Mouse (Mus musculus) MEL (cell line): ENCODE measurements around the gene Preb. TPM values are rescaled to one million over a fixed set of nuclear protein-coding genes. Genes with fewer than 3 reads are reported as not detected.

Experiments
- DNase-seq: peaks from one replicate; pipeline ENCODE4 v3.0.0; 2011; ENCODE audit warnings: low read depth, low spot score
- H3K27ac ChIP-seq: 2 replicates; pipeline ENCODE4 v1.5.1; 2012; ENCODE audit warnings: low read depth, mild to moderate bottlenecking, control low read depth, low read length, moderate library complexity; ENCODE audit not compliant: control insufficient read depth
- H3K27me3 ChIP-seq, 2 experiments: fragments of 150-350 bp in 1 of 2; sonication (generic) in 1 of 2; 2 replicates each; pipeline ENCODE4 v1.6.1; 2012; ENCODE audit warnings: low read length in 2 of 2, mild to moderate bottlenecking in 2 of 2, improper control_type of control experiment in 1 of 2, moderate library complexity in 1 of 2; ENCODE audit not compliant: insufficient read depth in 2 of 2, control insufficient read depth in 1 of 2
- H3K36me3 ChIP-seq, 2 experiments: 2 replicates each; pipeline ENCODE4 v1.6.1; 2012 to 2014; ENCODE audit warnings: low read length in 2 of 2, improper control_type of control experiment in 1 of 2, inconsistent platforms in 1 of 2, mild to moderate bottlenecking in 1 of 2; ENCODE audit not compliant: insufficient read depth in 2 of 2, control insufficient read depth in 1 of 2
- H3K4me1 ChIP-seq, 2 experiments: fragments of 150-350 bp in 1 of 2; sonication (generic) in 1 of 2; 2 replicates each; pipeline ENCODE4 v1.6.1; 2012; ENCODE audit warnings: low read length in 2 of 2, improper control_type of control experiment in 1 of 2, mild to moderate bottlenecking in 1 of 2; ENCODE audit not compliant: insufficient read depth in 2 of 2, control insufficient read depth in 1 of 2
- H3K4me3 ChIP-seq, 2 experiments: fragments of 150-350 bp in 1 of 2; sonication (generic) in 1 of 2; 2 replicates each; pipeline ENCODE4 v1.5.1; 2012; ENCODE audit warnings: low read depth in 2 of 2, low read length in 2 of 2, mild to moderate bottlenecking in 2 of 2, moderate library complexity in 2 of 2, control low read depth in 1 of 2, improper control_type of control experiment in 1 of 2; ENCODE audit not compliant: control insufficient read depth in 1 of 2, insufficient read depth in 1 of 2
- H3K79me2 ChIP-seq: 2 replicates; pipeline ENCODE4 v1.6.1; 2012; ENCODE audit warnings: mild to moderate bottlenecking, low read length, moderate library complexity; ENCODE audit not compliant: control insufficient read depth, poor library complexity, insufficient read depth
- H3K9ac ChIP-seq: 2 replicates; pipeline ENCODE4 v1.6.1; 2012; ENCODE audit warnings: low read depth, mild to moderate bottlenecking, control low read depth, low read length, moderate library complexity; ENCODE audit not compliant: control insufficient read depth, poor library complexity, severe bottlenecking
- H3K9me3 ChIP-seq: fragments of 150-350 bp; sonication (generic); replicated peaks from 2 replicates; pipeline ENCODE4 v1.6.1; 2012; ENCODE audit warnings: mild to moderate bottlenecking, low read length, improper control_type of control experiment, moderate library complexity; ENCODE audit not compliant: insufficient read depth
- CHD1 ChIP-seq: IDR thresholded peaks from 2 replicates; pipeline ENCODE4 v1.6.1; 2012; ENCODE audit warnings: low read depth, mild to moderate bottlenecking, inconsistent platforms, low read length, improper control_type of control experiment
- CHD2 ChIP-seq: IDR thresholded peaks from 2 replicates; pipeline ENCODE4 v1.6.1; 2011; ENCODE audit warnings: low read length, improper control_type of control experiment
- ETS1 ChIP-seq: IDR thresholded peaks from 2 replicates; pipeline ENCODE4 v1.6.1; 2012; ENCODE audit warnings: low read depth, mild to moderate bottlenecking, inconsistent platforms, low read length, improper control_type of control experiment, moderate library complexity
- GATA1 ChIP-seq: IDR thresholded peaks from 2 replicates; pipeline ENCODE4 v1.6.1; 2011; ENCODE audit warnings: low read depth, low read length, improper control_type of control experiment
- HCFC1 ChIP-seq: IDR thresholded peaks from 2 replicates; pipeline ENCODE4 v1.6.1; 2012; ENCODE audit warnings: low read depth, mild to moderate bottlenecking, inconsistent platforms, low read length, improper control_type of control experiment, moderate library complexity
- JUND ChIP-seq: IDR thresholded peaks from 2 replicates; pipeline ENCODE4 v1.6.1; 2011; ENCODE audit warnings: low read depth, mild to moderate bottlenecking, improper control_type of control experiment, low read length
- KAT2A ChIP-seq: conservative IDR thresholded peaks from 2 replicates; pipeline ENCODE4 v1.6.1; 2012; ENCODE audit warnings: low read depth, low read length, improper control_type of control experiment, inconsistent platforms
- MAX ChIP-seq: IDR thresholded peaks from 2 replicates; pipeline ENCODE4 v1.6.1; 2011; ENCODE audit warnings: low read length, improper control_type of control experiment
- MAZ ChIP-seq: IDR thresholded peaks from 2 replicates; pipeline ENCODE4 v1.6.1; 2012; ENCODE audit warnings: low read depth, mild to moderate bottlenecking, inconsistent platforms, low read length, improper control_type of control experiment
- MYB ChIP-seq: IDR thresholded peaks from 2 replicates; pipeline ENCODE4 v1.6.1; 2011; ENCODE audit warnings: mild to moderate bottlenecking, low read depth, low read length, improper control_type of control experiment
- MYC ChIP-seq: IDR thresholded peaks from 2 replicates; pipeline ENCODE4 v1.6.1; 2011; ENCODE audit warnings: low read depth, mild to moderate bottlenecking, low read length, improper control_type of control experiment, moderate library complexity
- POLR2AphosphoS2 ChIP-seq: IDR thresholded peaks from 2 replicates; pipeline ENCODE4 v1.6.1; 2011; ENCODE audit warnings: low read length, improper control_type of control experiment
- POLR2AphosphoS5 ChIP-seq: IDR thresholded peaks from 2 replicates; pipeline ENCODE4 v1.6.1; 2012; ENCODE audit warnings: low read depth, borderline replicate concordance, mild to moderate bottlenecking, inconsistent platforms, low read length, moderate library complexity, mixed read lengths
- RCOR1 ChIP-seq: IDR thresholded peaks from 2 replicates; pipeline ENCODE4 v1.6.1; 2012; ENCODE audit warnings: low read depth, mild to moderate bottlenecking, inconsistent platforms, low read length, improper control_type of control experiment
- SIN3A ChIP-seq: IDR thresholded peaks from 2 replicates; pipeline ENCODE4 v1.6.1; 2012; ENCODE audit warnings: low read length, improper control_type of control experiment, inconsistent platforms
- ZC3H11A ChIP-seq: IDR thresholded peaks from 2 replicates; pipeline ENCODE4 v1.6.1; 2012; ENCODE audit warnings: low read depth, mild to moderate bottlenecking, inconsistent platforms, low read length, improper control_type of control experiment
- ZNF384 ChIP-seq: IDR thresholded peaks from 2 replicates; pipeline ENCODE4 v1.6.1; 2012; ENCODE audit warnings: low read depth, mild to moderate bottlenecking, inconsistent platforms, low read length, improper control_type of control experiment
- polyA plus RNA-seq, 2 experiments: library from polyadenylated mRNA; stranded (reverse) in 1 of 2; unstranded in 1 of 2; fragments of >175 nt in 1 of 2; fragments of >200 nt in 1 of 2; gene quantifications; 2 replicates each; pipeline versions ENCODE4 v1.2.1 to v1.2.4; 2012; ENCODE audit warnings: low replicate concordance in 2 of 2, low read depth in 1 of 2; ENCODE audit not compliant: insufficient read length in 2 of 2, insufficient read depth in 1 of 2, missing spikeins in 1 of 2
- total RNA-seq: library from RNA; depleted of rRNA; stranded (reverse); fragments of 300-350 nt; gene quantifications from 2 replicates; pipeline ENCODE4 v1.2.3, GENCODE M21; 2012

The Preb gene
- total and polyA plus RNA-seq, 3 experiments = 143 to 247 TPM; not detected in 1

DNA sequence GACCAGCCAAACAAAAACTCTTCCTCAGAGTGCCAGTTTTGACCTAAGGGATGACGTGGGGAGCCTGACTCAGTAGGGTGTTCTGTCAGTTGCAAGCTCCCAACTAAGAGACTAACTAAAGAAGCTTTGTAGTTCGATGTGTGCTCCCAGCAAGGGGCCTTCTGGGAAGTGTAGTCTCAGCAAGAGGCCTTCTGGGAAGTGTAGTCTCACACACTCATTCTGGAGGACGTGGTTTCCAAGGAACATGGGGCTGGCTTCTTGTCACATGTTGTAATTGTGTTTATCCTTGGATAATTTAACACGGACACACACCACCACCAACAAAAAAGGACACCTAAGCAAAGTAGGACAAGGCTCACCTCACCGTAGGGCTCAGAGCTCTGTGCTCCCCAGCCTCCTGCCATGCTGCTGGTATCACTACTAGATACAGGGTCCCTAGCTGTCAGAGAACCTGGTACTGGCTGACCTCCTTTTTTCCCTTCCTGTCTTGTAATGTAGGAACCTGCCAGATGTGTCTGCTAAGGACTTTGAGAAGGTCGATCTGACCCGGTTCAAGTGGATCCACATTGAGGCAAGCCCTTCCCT lies 32.1 kb downstream of the Preb start:
- peaks cover 0 to 7% of the 10 kb centered on the region in 2 experiments; a peak in 1 of 4 replicates for H3K4me1 ChIP-seq
- H3K27me3 ChIP-seq = no peaks in the 10 kb centered on the region
- DNase-seq = peak; percentile 41
- no peak overlapping the region for H3K4me3 ChIP-seq
- TF ChIP-seq MYC (0 out of 2 replicates have a peak, but pooled peaks have one; percentile 34), KAT2A (peak; percentile 62), SIN3A (no peak), HCFC1 (peak; percentile 92)
- no peaks in the 10 kb centered on the region for H3K9me3 ChIP-seq
- no peak overlapping the region for H3K9ac ChIP-seq
- H3K27ac ChIP-seq = no peak overlapping the region
- peaks cover 0 to 2% of the 10 kb centered on the region in 2 experiments; a peak in 1 of 4 replicates for H3K36me3 ChIP-seq
- peaks cover 2% of the 10 kb centered on the region; the same call in 1 of the 2 replicates for H3K79me2 ChIP-seq

DNA sequence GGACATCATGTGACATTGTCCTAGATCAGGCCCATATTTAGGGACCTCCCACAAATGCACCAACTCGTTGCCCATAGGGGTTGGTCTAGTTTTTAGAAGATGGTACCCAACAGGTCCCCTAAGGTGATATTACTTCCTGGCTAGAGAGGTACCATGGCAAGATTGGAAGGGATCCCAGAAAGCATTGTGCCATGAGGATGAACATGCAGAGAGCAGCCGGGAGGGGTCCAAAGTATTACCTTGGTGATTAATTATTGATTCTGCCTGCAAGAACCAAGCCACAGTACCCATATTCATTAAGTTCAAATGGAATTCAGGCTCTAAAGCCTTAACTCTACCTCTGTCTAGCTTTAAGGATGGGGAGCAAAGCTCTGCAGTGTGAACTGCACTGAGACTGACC lies 34.1 kb downstream of the Preb start:
- no peaks in the 10 kb centered on the region for H3K9me3 ChIP-seq

DNA sequence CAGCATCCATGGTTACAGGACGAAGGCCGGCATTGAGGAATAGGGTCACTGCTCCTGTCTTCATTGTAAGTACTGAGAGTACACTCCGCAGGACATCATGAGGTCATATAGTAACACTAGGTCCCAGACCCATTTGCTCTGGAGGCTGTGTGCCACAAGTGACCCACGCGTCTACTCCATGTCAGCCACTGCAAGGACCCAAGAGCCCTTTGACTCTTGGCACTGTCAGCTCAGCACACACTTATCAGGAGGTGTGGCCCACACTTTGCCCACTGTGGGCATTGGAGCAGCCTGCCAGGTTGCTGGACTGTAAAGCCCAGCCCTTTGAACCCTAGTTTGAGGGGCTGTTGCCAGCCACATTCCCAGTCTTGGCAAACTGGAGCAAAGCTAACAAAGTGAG lies 34.9 kb downstream of the Preb start:
- Histone ChIP-seq H3K4me1 (peaks cover 5 to 10% of the 10 kb centered on the region in 2 experiments; a peak in 3 of 4 replicates), H3K36me3 (peaks cover 0 to 2% of the 10 kb centered on the region in 2 experiments; a peak in 1 of 4 replicates), H3K9ac (no peak overlapping the region), H3K9me3 (no peaks in the 10 kb centered on the region), H3K27ac (no peak overlapping the region), H3K27me3 (no peaks in the 10 kb centered on the region), H3K4me3 (no peak overlapping the region), H3K79me2 (peaks cover 14% of the 10 kb centered on the region)
- TF ChIP-seq MAZ (no peak), MYB (no peak), HCFC1 (no peak), ETS1 (no peak), POLR2AphosphoS5 (no peak), MAX (no peak), POLR2AphosphoS2 (no peak), KAT2A (no peak), JUND (no peak), GATA1 (no peak), RCOR1 (no peak), ZNF384 (no peak), CHD1 (no peak), ZC3H11A (no peak), CHD2 (no peak)
- no peak for DNase-seq

More for the DNA sequence above, 34.1 kb downstream of the Preb start:
- Histone ChIP-seq H3K36me3 (peaks cover 0 to 2% of the 10 kb centered on the region in 2 experiments; a peak in 1 of 4 replicates), H3K9ac (no peak overlapping the region), H3K27ac (no peak overlapping the region), H3K27me3 (no peaks in the 10 kb centered on the region), H3K79me2 (peaks cover 14% of the 10 kb centered on the region), H3K4me3 (no peak overlapping the region), H3K4me1 (peaks cover 5 to 8% of the 10 kb centered on the region in 2 experiments; a peak in 2 of 4 replicates)
- no peak for TF ChIP-seq MYB
- no peak for DNase-seq
